Mouse (Mus musculus) spleen, adult 2 months (tissue): ENCODE results near the gene Hacd2.

Experiments used
- CTCF ChIP-seq: fragments of 200-500 bp; IDR thresholded peaks from 2 replicates; pipeline ENCODE4 v1.5.1; 2011; ENCODE audit warnings: mild to moderate bottlenecking, inconsistent platforms; ENCODE audit not compliant: insufficient read depth, insufficient read length, insufficient replicate concordance; ENCODE audit errors: extremely low read depth
- POLR2A ChIP-seq: fragments of 200-500 bp; IDR thresholded peaks from 2 replicates; pipeline ENCODE4 v1.6.1; 2011; ENCODE audit warnings: low read depth, low read length, inconsistent platforms

- TF ChIP-seq CTCF (no peak), POLR2A (no peak)
These were observed 37.2 kb upstream of the Hacd2 start for GRCm38 (mm10) chr16:34985031-34985346.
